Mouse (Mus musculus) frontal cortex, adult 2 months (tissue): ENCODE results near the gene Tas2r139. TPM values are rescaled to one million over a fixed set of nuclear protein-coding genes. Genes with fewer than 3 reads are reported as not detected.
"Not testable (repeated sequence)": the region's sequence is repeated elsewhere in the genome, so short reads cannot be mapped to it uniquely, and the experiment has no call there.

ENCODE experiments used
- DNase-seq, 2 experiments: peaks; one replicate each; pipeline ENCODE4 v3.0.0; 2022; ENCODE audit warnings: low spot score in 1 of 2; ENCODE audit errors: extremely low spot score in 1 of 2
- polyA plus RNA-seq: library from polyadenylated mRNA; depleted of rRNA; stranded (reverse); fragments of >200 nt; gene quantifications from 2 replicates; pipeline ENCODE4 v1.2.3, GENCODE M21; 2012; rRNA removed

Gene Tas2r139
- polyA plus RNA-seq = not detected in 2 replicates

GRCm38 (mm10) chr6:42140636-42141035 is at the start of gene Tas2r139:
Gene Tas2r139 (plus strand): TSS chr6:42140936.
- no peak for DNase-seq

- DNase-seq = not testable (repeated sequence)
Observed at GRCm38 (mm10) chr6:42151115-42151514, 10.4 kb downstream of the Tas2r139 start.

GRCm38 (mm10) chr6:42182462-42182861 is 41.7 kb downstream of the Tas2r139 start:
- DNase-seq = peak in 1 of 2 experiments; percentile 74

GRCm38 (mm10) chr6:42186230-42186629 is 45.5 kb downstream of the Tas2r139 start:
- DNase-seq = no peak

Other genes with a start within 250 kb of the Tas2r139 start
- not detected in 2 replicates for gene Sval1, start 189.3 kb upstream of the Tas2r139 start, polyA plus RNA-seq
- not detected in 2 replicates for gene Sval3, start 172.8 kb upstream of the Tas2r139 start, polyA plus RNA-seq
- gene Sva, start 102.5 kb upstream of the Tas2r139 start, polyA plus RNA-seq = not detected in 2 replicates
- not detected in 2 replicates for gene Tas2r144, start 74.4 kb downstream of the Tas2r139 start, polyA plus RNA-seq
- 25.6 and 25.7 TPM in 2 replicates for gene Gstk1, start 105.0 kb downstream of the Tas2r139 start, polyA plus RNA-seq
- gene Tmem139, start 121.0 kb downstream of the Tas2r139 start, polyA plus RNA-seq = not detected in 2 replicates
- gene Casp2, start 124.0 kb downstream of the Tas2r139 start, polyA plus RNA-seq = 29.1 and 30.8 TPM in 2 replicates
- gene Clcn1, start 145.7 kb downstream of the Tas2r139 start, polyA plus RNA-seq = 9.0 and 9.1 TPM in 2 replicates
- 85.7 and 92.4 TPM in 2 replicates for gene Fam131b, start 183.7 kb downstream of the Tas2r139 start, polyA plus RNA-seq
- 59.7 and 69.8 TPM in 2 replicates for gene Zyx, start 208.7 kb downstream of the Tas2r139 start, polyA plus RNA-seq
- 0.23 and 0.52 TPM in 2 replicates for gene Epha1, start 232.3 kb downstream of the Tas2r139 start, polyA plus RNA-seq